Mouse (Mus musculus) hindbrain, embryonic 14.5 days (tissue): ENCODE measurements around the gene Etv6. TPM values are rescaled to one million over a fixed set of nuclear protein-coding genes. Genes with fewer than 3 reads are reported as not detected.

Experiments
- ATAC-seq: fragments of 200-750 bp; cut with Nextera tagmentation; 2 replicates; pipeline ENCODE4 v1.8.0; 2017; ENCODE audit warnings: moderate number of reproducible peaks, mild to moderate bottlenecking, moderate TSS enrichment, moderate library complexity; ENCODE audit not compliant: low FRiP score
- DNase-seq: peaks from one replicate; pipeline ENCODE4 v3.0.0-alpha.2; 2015; ENCODE audit warnings: low spot score
- H3K27ac ChIP-seq: fragments of 300-500 bp; sonication (generic); 2 replicates; pipeline ENCODE4 v1.5.1; 2014; ENCODE audit warnings: mild to moderate bottlenecking, moderate library complexity
- H3K27me3 ChIP-seq: fragments of 300-500 bp; sonication (generic); 2 replicates; pipeline ENCODE4 v1.6.1; 2014; ENCODE audit warnings: mild to moderate bottlenecking, low read length, mixed read lengths; ENCODE audit not compliant: control insufficient read depth, insufficient read depth
- H3K36me3 ChIP-seq: fragments of 300-500 bp; sonication (generic); replicated peaks from 2 replicates; pipeline ENCODE4 v1.6.1; 2014; ENCODE audit not compliant: control insufficient read depth, insufficient read depth
- H3K4me1 ChIP-seq: fragments of 300-500 bp; sonication (generic); replicated peaks from 2 replicates; pipeline ENCODE4 v1.6.1; 2014; ENCODE audit warnings: antibody characterized with exemption, low read length, mixed read lengths; ENCODE audit not compliant: control insufficient read depth, insufficient read depth
- H3K4me2 ChIP-seq: fragments of 300-500 bp; sonication (generic); replicated peaks from 2 replicates; pipeline ENCODE4 v1.6.1; 2014; ENCODE audit warnings: mild to moderate bottlenecking, moderate library complexity
- H3K4me3 ChIP-seq: fragments of 300-500 bp; sonication (generic); replicated peaks from 2 replicates; pipeline ENCODE4 v1.5.1; 2014; ENCODE audit warnings: mild to moderate bottlenecking, low read length
- H3K9ac ChIP-seq: fragments of 300-500 bp; sonication (generic); 2 replicates; pipeline ENCODE4 v1.6.1; 2014
- H3K9me3 ChIP-seq: fragments of 300-500 bp; sonication (generic); 2 replicates; pipeline ENCODE4 v1.6.1; 2016; ENCODE audit warnings: low read length; ENCODE audit not compliant: control insufficient read depth
- WGBS: fragments of 180-500 bp; shearing (Covaris S2); extraction: QIAGEN DNeasy Blood & Tissue Kit; methylation state at CpG from one replicate; pipeline ENCODE4 v1.1.7; 2014; 5-methylcytosine and 5-hydroxymethylcytosine counted together
- polyA plus RNA-seq: library from polyadenylated mRNA; unstranded; fragments of >200 nt; fragmentation: Nextera tagmentation; extraction: Ambion mirVana; gene quantifications from 2 replicates; pipeline ENCODE4 v1.2.1, GENCODE M21; 2014

Etv6 gene
- polyA plus RNA-seq, 1 experiment from 2014 or later: 6.8 TPM

DNA sequence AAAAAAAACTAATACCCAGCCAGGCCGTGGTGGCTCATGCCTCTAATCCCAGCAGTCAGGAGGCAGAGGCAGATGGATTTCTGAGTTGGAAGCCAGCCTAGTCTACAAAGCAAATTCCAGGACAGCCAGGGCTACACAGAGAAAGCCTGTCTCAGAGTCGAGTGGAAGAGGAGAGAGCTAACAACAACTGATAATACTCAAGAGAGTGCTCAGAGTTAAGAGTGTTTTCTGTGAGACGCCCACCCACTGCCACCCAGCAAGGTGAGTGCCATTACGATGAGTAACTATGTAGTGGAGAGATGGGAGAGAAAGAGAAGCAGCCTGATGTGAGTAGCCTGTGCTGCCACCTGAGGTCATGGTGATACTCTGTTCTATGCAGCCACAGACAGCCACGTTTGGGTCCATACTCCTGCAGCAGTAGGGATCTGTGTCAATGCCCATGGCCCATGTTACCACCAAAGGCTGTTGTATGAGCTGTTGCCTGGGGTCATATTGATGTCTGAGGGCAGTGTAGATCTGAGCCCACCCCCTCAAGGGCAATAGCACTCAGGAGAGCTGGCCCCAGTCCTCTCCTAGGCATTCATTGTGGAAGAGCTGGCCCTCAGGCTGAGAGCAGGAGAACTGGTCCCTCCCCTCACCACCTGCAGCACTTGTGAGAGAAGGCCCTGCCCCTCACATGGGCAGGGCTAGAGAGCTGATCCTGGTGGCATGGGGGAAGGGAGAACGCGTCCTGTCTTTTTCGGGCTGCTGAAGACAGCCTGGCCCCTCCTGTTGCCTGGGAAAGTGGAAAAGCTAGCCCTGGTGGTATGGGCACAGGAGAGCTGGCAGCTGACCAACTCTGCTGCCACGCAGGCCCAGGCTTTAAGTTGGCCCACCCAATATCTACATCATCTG, 258.4 kb downstream of the Etv6 start:
- DNase-seq (no peak), ATAC-seq (no peak; the same call in 1 of the 2 replicates)
- no peak overlapping the region for H3K27ac ChIP-seq
- no peaks in the 10 kb centered on the region for H3K27me3 ChIP-seq
- no peaks in the 10 kb centered on the region for H3K4me1 ChIP-seq
- 50% methylated on average over 9 of the region's 9 CpGs for WGBS
- H3K36me3 ChIP-seq: no peaks in the 10 kb centered on the region
- no peak overlapping the region for H3K9ac ChIP-seq
- H3K4me3 ChIP-seq: no peak overlapping the region
- H3K4me2 ChIP-seq: no peak overlapping the region
- no peaks in the 10 kb centered on the region for H3K9me3 ChIP-seq

DNA sequence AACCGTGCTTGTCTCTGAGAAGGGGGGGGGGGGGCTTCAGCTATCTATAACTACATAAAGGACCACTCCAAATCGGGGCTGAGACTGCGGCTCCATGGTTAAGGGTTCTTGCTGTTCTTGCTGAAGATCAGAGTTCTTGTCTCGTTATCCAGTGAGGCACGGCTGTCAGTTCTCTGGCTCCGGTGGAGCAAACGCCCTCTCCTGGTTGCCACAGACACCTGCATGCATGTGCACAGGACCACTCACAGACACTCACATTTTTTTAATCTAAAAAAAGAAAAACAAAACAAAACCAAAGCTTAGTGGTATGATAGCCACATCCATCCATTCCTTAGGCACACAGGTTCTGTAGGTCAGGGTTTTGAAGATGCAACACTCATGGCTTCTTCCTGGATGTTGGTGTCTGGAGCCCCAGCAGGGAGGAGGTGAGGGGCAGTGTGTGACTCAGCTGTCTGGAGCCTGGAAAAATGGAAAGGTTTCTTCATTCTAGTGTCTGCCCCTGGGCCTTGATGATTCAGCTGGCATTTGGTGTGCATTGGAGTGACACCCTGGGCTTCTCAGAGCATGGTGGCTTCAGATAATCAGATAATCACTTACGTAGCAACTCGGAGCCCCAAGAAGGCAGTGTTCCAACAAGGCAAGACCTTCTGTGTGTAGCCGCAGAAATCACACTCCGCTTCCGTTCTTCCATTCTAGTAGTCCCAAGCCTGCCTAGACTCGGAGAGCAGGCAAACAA, 262.6 kb downstream of the Etv6 start:
- no peak overlapping the region for H3K9ac ChIP-seq
- 84% methylated on average over 13 of the region's 13 CpGs for WGBS
- ATAC-seq: no peak
- no peaks in the 10 kb centered on the region for H3K4me1 ChIP-seq
- no peaks in the 10 kb centered on the region for H3K36me3 ChIP-seq
- H3K27me3 ChIP-seq: no peaks in the 10 kb centered on the region
- H3K4me3 ChIP-seq: no peak overlapping the region
- no peak overlapping the region for H3K4me2 ChIP-seq
- no peaks in the 10 kb centered on the region for H3K9me3 ChIP-seq
- DNase-seq: no peak
- H3K27ac ChIP-seq: no peak overlapping the region

DNA sequence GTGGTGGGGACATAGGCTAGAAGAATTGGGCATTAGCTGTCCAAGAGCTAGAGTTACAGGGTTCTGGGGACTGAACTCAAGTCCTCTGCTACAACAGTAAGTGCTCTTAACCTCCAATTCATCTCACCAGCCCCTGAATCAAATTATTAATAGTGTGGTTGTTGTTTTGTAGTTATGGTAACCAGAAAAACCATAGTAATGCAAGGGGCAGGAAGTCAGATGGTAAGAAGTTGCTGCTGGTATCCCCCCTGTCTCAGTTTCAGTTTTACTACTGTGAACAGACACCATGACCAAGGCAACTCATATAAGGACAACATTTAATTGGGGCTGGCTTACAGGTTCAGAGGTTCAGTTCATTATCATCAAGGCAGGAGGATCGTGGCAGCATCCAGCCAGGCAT, 266.5 kb downstream of the Etv6 start:
- no peak for ATAC-seq
- Histone ChIP-seq H3K4me1 (no peaks in the 10 kb centered on the region), H3K9ac (no peak overlapping the region), H3K4me3 (no peak overlapping the region), H3K9me3 (no peaks in the 10 kb centered on the region), H3K36me3 (no peaks in the 10 kb centered on the region), H3K4me2 (no peak overlapping the region), H3K27ac (no peak overlapping the region), H3K27me3 (no peaks in the 10 kb centered on the region)
- DNase-seq: no peak
- WGBS: 85% methylated on average over 1 of the region's 1 CpGs

- 87% methylated on average over 4 of the region's 4 CpGs for WGBS
- H3K27me3 ChIP-seq: no peaks in the 10 kb centered on the region
- H3K4me2 ChIP-seq: no peak overlapping the region
- H3K9me3 ChIP-seq: no peaks in the 10 kb centered on the region
- DNase-seq (no peak), ATAC-seq (no peak)
- H3K4me1 ChIP-seq: no peaks in the 10 kb centered on the region
- H3K27ac ChIP-seq: no peak overlapping the region
- H3K9ac ChIP-seq: no peak overlapping the region
- no peak overlapping the region for H3K4me3 ChIP-seq
- H3K36me3 ChIP-seq: no peaks in the 10 kb centered on the region
Measured at GRCm38 (mm10) chr6:134311346-134311745, 275.8 kb downstream of the Etv6 start.

- no peak overlapping the region for H3K27ac ChIP-seq
- H3K4me1 ChIP-seq: no peaks in the 10 kb centered on the region
- no peak overlapping the region for H3K4me2 ChIP-seq
- ATAC-seq (no peak), DNase-seq (no peak)
- H3K9ac ChIP-seq: no peak overlapping the region
- 89% methylated on average over 8 of the region's 8 CpGs for whole genome bisulfite sequencing
- no peaks in the 10 kb centered on the region for H3K27me3 ChIP-seq
- no peaks in the 10 kb centered on the region for H3K36me3 ChIP-seq
- H3K4me3 ChIP-seq: no peak overlapping the region
- H3K9me3 ChIP-seq: no peaks in the 10 kb centered on the region
Measured at GRCm38 (mm10) chr6:134312571-134312970, 277.1 kb downstream of the Etv6 start.

DNA sequence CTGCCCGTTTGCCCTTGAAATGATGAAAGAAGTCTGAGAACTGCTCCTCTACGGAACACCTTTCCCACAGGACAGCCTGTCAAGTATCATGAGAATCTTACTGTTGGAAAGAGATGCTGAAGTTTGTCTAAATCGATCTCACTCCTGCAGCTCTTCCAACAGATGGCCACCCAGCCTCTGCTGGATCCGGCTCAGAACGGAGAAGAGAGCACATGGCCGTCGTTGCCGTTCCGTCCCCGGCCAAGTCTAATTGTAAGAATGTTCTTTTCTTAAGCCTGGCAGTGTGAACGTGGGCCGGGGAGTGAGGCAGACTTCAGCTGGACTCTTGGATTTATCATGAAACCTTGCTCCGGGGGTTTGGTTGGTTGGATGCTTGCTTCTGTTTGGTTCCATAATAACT, 281.9 kb downstream of the Etv6 start:
- H3K4me2 ChIP-seq: no peak overlapping the region
- no peak overlapping the region for H3K27ac ChIP-seq
- no peak for ATAC-seq
- H3K27me3 ChIP-seq: no peaks in the 10 kb centered on the region
- H3K36me3 ChIP-seq: no peaks in the 10 kb centered on the region
- no peak for DNase-seq
- H3K9ac ChIP-seq: no peak overlapping the region
- 92% methylated on average over 13 of the region's 13 CpGs for WGBS
- no peaks in the 10 kb centered on the region for H3K9me3 ChIP-seq
- H3K4me1 ChIP-seq: no peaks in the 10 kb centered on the region
- H3K4me3 ChIP-seq: no peak overlapping the region

Other genes with a start within 250 kb of the Etv6 start
- gene Kap, start 181.9 kb upstream of the Etv6 start, polyA plus RNA-seq: not detected in 2 replicates